Mouse (Mus musculus): ENCODE measurements at regions not wholly inside any gene's neighbourhood (a gene's known extent, or its start where the extent isn't known, plus 50 kb on each side); places are given as distances from the start of the nearest gene placed in this dataset.

DNA sequence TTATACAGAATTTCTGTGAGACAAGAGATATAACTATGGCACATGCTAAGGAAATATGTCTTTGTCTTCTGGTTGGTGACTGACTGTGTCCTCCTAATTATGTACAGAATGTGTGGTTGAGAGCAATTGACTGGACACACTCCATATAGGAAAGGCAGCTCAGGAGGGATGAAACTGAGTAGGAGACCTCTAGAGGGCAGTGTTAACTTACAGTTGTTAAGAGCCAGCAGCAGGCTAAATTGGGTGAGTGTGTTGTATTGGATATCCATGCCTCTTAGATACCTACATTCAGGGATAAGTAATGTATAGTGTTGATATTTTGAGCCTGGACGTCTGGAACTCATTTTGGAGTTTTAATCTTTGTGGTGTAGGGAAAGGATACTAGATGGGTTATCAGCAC lies 172.5 kb downstream of the Cd109 start:
- TF ChIP-seq CTCF (IDR thresholded peaks at IDR 0.05; ENCODE audit: low read depth) (peak; percentile 83), EP300 (IDR thresholded peaks at IDR 0.05; ENCODE audit: low read depth) (no peak)

Data from heart, postnatal 0 days (tissue).